Comparison of ENCODE assay signal across 10 mouse cellular contexts in the genomic region with DNA sequence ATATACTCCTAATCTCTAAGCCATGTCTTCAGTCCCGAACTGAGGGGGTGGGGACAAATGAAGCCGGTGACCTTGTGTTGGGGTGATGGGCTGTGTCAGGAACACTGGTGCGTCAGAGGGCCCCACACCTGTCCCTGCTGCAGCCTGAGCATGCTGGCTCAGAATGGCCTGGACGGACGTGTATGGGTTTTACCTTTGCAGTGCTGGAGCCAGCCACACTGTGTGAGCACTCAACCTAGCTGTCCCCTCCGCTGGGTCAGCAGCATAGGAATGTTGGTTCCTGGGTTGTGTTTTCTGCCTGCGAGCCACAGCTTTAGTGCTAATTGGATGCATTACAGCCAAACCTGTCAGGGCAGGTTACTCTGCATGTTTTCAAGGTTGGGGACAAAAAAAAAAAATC. TPM values are rescaled to one million over a fixed set of nuclear protein-coding genes. Genes with fewer than 3 reads are reported as not detected.
DNase-seq lines count a peak whose midpoint lies in the region; ATAC-seq and TF ChIP-seq lines count a peak whose summit lies in the region.
"Had no signal": no experiment of that assay in that cellular context is flagged by ENCODE, and none has a peak within 500 bp of the region (broad histone marks: within the 10 kb centered on the region; RNA-seq: fewer than 3 reads in every experiment).

No protein-coding gene starts in this region.

- H3K9ac ChIP-seq in hindbrain, embryonic 13.5 days, result no peak overlapping the region
- no peak overlapping the region for H3K9ac ChIP-seq in hindbrain, postnatal 0 days (replicated peaks; ENCODE audit: low read length)
- H3K9ac ChIP-seq in kidney, embryonic 14.5 days (ENCODE audit: low read depth, low read length), result no peak overlapping the region
- H3K9ac ChIP-seq in midbrain, embryonic 13.5 days (replicated peaks), result no peak overlapping the region
- no peak overlapping the region for H3K9ac ChIP-seq in midbrain, embryonic 14.5 days (replicated peaks; ENCODE audit: low read length)
- H3K9ac ChIP-seq: embryonic facial prominence, embryonic 13.5 days; heart, embryonic 13.5 days; hindbrain, embryonic 14.5 days had no signal

- no peak overlapping the region for H3K27ac ChIP-seq in hindbrain, embryonic 13.5 days
- H3K27ac ChIP-seq in hindbrain, postnatal 0 days, result no peak overlapping the region
- no peak overlapping the region; the same call in 1 of the 2 replicates for H3K27ac ChIP-seq in kidney, adult 2 months (ENCODE audit: insufficient read depth, low read depth, low read length)
- H3K27ac ChIP-seq in kidney, embryonic 14.5 days (ENCODE audit: low read depth, low read length), result no peak overlapping the region
- H3K27ac ChIP-seq in midbrain, embryonic 13.5 days, result no peak overlapping the region
- H3K27ac ChIP-seq in midbrain, embryonic 14.5 days (replicated peaks; ENCODE audit: low read depth, low read length), result no peak overlapping the region
- H3K27ac ChIP-seq: embryonic facial prominence, embryonic 13.5 days; gastrocnemius, adult 2 months; heart, embryonic 13.5 days; hindbrain, embryonic 14.5 days had no signal

- ATAC-seq in hindbrain, embryonic 13.5 days (ENCODE audit: low FRiP score), result peak; percentile 52; the same call in 1 of the 2 replicates
- ATAC-seq in hindbrain, postnatal 0 days, result no peak
- no peak for ATAC-seq in kidney, embryonic 14.5 days (ENCODE audit: low FRiP score, low TSS enrichment)
- ATAC-seq in midbrain, embryonic 13.5 days, result 0 out of 2 replicates have a peak, but pooled peaks have one; percentile 48
- ATAC-seq in midbrain, embryonic 14.5 days (ENCODE audit: low FRiP score, low TSS enrichment), result no peak

- no peaks in the 10 kb centered on the region for H3K27me3 ChIP-seq in hindbrain, embryonic 13.5 days
- H3K27me3 ChIP-seq in hindbrain, postnatal 0 days (ENCODE audit: insufficient read depth, low read length), result no peaks in the 10 kb centered on the region
- H3K27me3 ChIP-seq in kidney, adult 2 months (replicated peaks; ENCODE audit: control insufficient read depth, insufficient read depth, low read length), result no peaks in the 10 kb centered on the region
- no peaks in the 10 kb centered on the region for H3K27me3 ChIP-seq in kidney, embryonic 14.5 days (ENCODE audit: control insufficient read depth, insufficient read depth, low read length)
- no peaks in the 10 kb centered on the region for H3K27me3 ChIP-seq in midbrain, embryonic 13.5 days
- no peaks in the 10 kb centered on the region for H3K27me3 ChIP-seq in midbrain, embryonic 14.5 days (ENCODE audit: control insufficient read depth, insufficient read depth, low read length)
- H3K27me3 ChIP-seq: embryonic facial prominence, embryonic 13.5 days; heart, embryonic 13.5 days had no signal

- H3K4me1 ChIP-seq in hindbrain, embryonic 13.5 days (replicated peaks), result no peaks in the 10 kb centered on the region
- no peaks in the 10 kb centered on the region for H3K4me1 ChIP-seq in hindbrain, postnatal 0 days (ENCODE audit: insufficient read depth, low read length)
- H3K4me1 ChIP-seq in kidney, adult 2 months (ENCODE audit: control insufficient read depth, insufficient read depth, low read length), result peaks cover 3% of the 10 kb centered on the region; the same call in 1 of the 2 replicates
- no peaks in the 10 kb centered on the region for H3K4me1 ChIP-seq in kidney, embryonic 14.5 days (ENCODE audit: control insufficient read depth, insufficient read depth, low read length)
- H3K4me1 ChIP-seq in midbrain, embryonic 13.5 days (replicated peaks), result no peaks in the 10 kb centered on the region
- no peaks in the 10 kb centered on the region for H3K4me1 ChIP-seq in midbrain, embryonic 14.5 days (ENCODE audit: control insufficient read depth, insufficient read depth, low read length)
- H3K4me1 ChIP-seq: embryonic facial prominence, embryonic 13.5 days; heart, embryonic 13.5 days had no signal

- 81% methylated on average over 7 of the region's 7 CpGs for WGBS in hindbrain, embryonic 13.5 days
- WGBS in hindbrain, postnatal 0 days, result 78% methylated on average over 7 of the region's 7 CpGs
- 58% methylated on average over 7 of the region's 7 CpGs for whole genome bisulfite sequencing in kidney, adult 2 months
- 75% methylated on average over 7 of the region's 7 CpGs for WGBS in kidney, embryonic 14.5 days
- WGBS in midbrain, embryonic 13.5 days, result 81% methylated on average over 7 of the region's 7 CpGs
- 81% methylated on average over 7 of the region's 7 CpGs for WGBS in midbrain, embryonic 14.5 days

- no peak for TF ChIP-seq POLR2A in kidney, adult 2 months (IDR thresholded peaks at IDR 0.05; ENCODE audit: low read depth, low read length)

- no peaks in the 10 kb centered on the region for H3K9me3 ChIP-seq in hindbrain, embryonic 13.5 days
- H3K9me3 ChIP-seq in hindbrain, postnatal 0 days (ENCODE audit: low read length), result no peaks in the 10 kb centered on the region
- H3K9me3 ChIP-seq in kidney, embryonic 14.5 days (ENCODE audit: control insufficient read depth, low read length), result no peaks in the 10 kb centered on the region
- H3K9me3 ChIP-seq in midbrain, embryonic 13.5 days, result no peaks in the 10 kb centered on the region
- H3K9me3 ChIP-seq in midbrain, embryonic 14.5 days (ENCODE audit: control insufficient read depth, low read length), result no peaks in the 10 kb centered on the region
- H3K9me3 ChIP-seq: embryonic facial prominence, embryonic 13.5 days; heart, embryonic 13.5 days had no signal

- no peak overlapping the region for H3K4me3 ChIP-seq in hindbrain, embryonic 13.5 days
- H3K4me3 ChIP-seq in hindbrain, postnatal 0 days (ENCODE audit: low read length), result no peak overlapping the region
- H3K4me3 ChIP-seq in kidney, adult 2 months (ENCODE audit: insufficient read depth, low read depth, low read length), result no peak overlapping the region
- H3K4me3 ChIP-seq in kidney, embryonic 14.5 days (ENCODE audit: low read length), result no peak overlapping the region
- no peak overlapping the region for H3K4me3 ChIP-seq in midbrain, embryonic 13.5 days (replicated peaks)
- no peak overlapping the region for H3K4me3 ChIP-seq in midbrain, embryonic 14.5 days (replicated peaks; ENCODE audit: low read depth, low read length)
- H3K4me3 ChIP-seq: embryonic facial prominence, embryonic 13.5 days; gastrocnemius, adult 2 months; heart, embryonic 13.5 days had no signal

- no peak for TF ChIP-seq CTCF in hindbrain, postnatal 0 days (IDR thresholded peaks at IDR 0.05; ENCODE audit: low read depth)
- no peak for TF ChIP-seq CTCF in kidney, adult 2 months (conservative IDR thresholded peaks at IDR 0.05; ENCODE audit: insufficient read depth, insufficient read length, low read depth, low read length)

- DNase-seq in hindbrain, postnatal 0 days (ENCODE audit: low spot score), result no peak
- peak; percentile 48 for DNase-seq in kidney, adult 2 months
- no peak for DNase-seq in midbrain, embryonic 14.5 days

- peaks cover 24% of the 10 kb centered on the region for H3K36me3 ChIP-seq in hindbrain, embryonic 13.5 days
- peaks cover 14% of the 10 kb centered on the region; the same call in 1 of the 2 replicates for H3K36me3 ChIP-seq in hindbrain, postnatal 0 days (ENCODE audit: insufficient read depth, low read length)
- peaks cover 9% of the 10 kb centered on the region for H3K36me3 ChIP-seq in kidney, adult 2 months (ENCODE audit: control insufficient read depth, insufficient read depth, low read length)
- H3K36me3 ChIP-seq in kidney, embryonic 14.5 days (ENCODE audit: control insufficient read depth, insufficient read depth, low read length), result peaks cover 11% of the 10 kb centered on the region; the same call in 1 of the 2 replicates
- H3K36me3 ChIP-seq in midbrain, embryonic 13.5 days, result peaks cover 21% of the 10 kb centered on the region
- peaks cover 17% of the 10 kb centered on the region for H3K36me3 ChIP-seq in midbrain, embryonic 14.5 days (ENCODE audit: control insufficient read depth, insufficient read depth, low read length)

- H3K4me2 ChIP-seq in hindbrain, embryonic 13.5 days, result no peak overlapping the region
- no peak overlapping the region for H3K4me2 ChIP-seq in hindbrain, postnatal 0 days (ENCODE audit: low read depth, low read length)
- H3K4me2 ChIP-seq in kidney, embryonic 14.5 days (replicated peaks; ENCODE audit: low read depth, low read length), result no peak overlapping the region
- H3K4me2 ChIP-seq in midbrain, embryonic 13.5 days (replicated peaks), result no peak overlapping the region
- no peak overlapping the region for H3K4me2 ChIP-seq in midbrain, embryonic 14.5 days (ENCODE audit: low read length)
- H3K4me2 ChIP-seq: embryonic facial prominence, embryonic 13.5 days; heart, embryonic 13.5 days; hindbrain, embryonic 14.5 days had no signal

RNA-seq across cellular contexts. Expression of a gene that starts 18.6 kb away (rescaled TPM):
- 253 and 266 TPM in 2 replicates for polyA plus RNA-seq in hindbrain, embryonic 13.5 days (2015; fragmentation: Nextera tagmentation; extraction: Ambion mirVana)
- total RNA-seq in hindbrain, postnatal 0 days (2014; rRNA removed), result 105 and 108 TPM in 2 replicates
- 388 and 399 TPM in 2 replicates for polyA plus RNA-seq in hindbrain, postnatal 0 days (2015; fragmentation: Nextera tagmentation; extraction: Ambion mirVana)
- 299 and 319 TPM in 2 replicates for polyA plus RNA-seq in kidney, adult 2 months (2012; rRNA removed)
- 111 and 130 TPM in 2 replicates for polyA plus RNA-seq in kidney, embryonic 14.5 days (2014; fragmentation: Nextera tagmentation; extraction: Ambion mirVana)
- 222 and 228 TPM in 2 replicates for polyA plus RNA-seq in midbrain, embryonic 13.5 days (2015; fragmentation: Nextera tagmentation; extraction: Ambion mirVana)
- 281 and 329 TPM in 2 replicates for polyA plus RNA-seq in midbrain, embryonic 14.5 days (2014; fragmentation: Nextera tagmentation; extraction: Ambion mirVana)

RNA-seq across cellular contexts. Expression of a gene that starts 21.4 kb away (rescaled TPM):
- polyA plus RNA-seq in hindbrain, embryonic 13.5 days (2015; fragmentation: Nextera tagmentation; extraction: Ambion mirVana), result 16.7 and 16.9 TPM in 2 replicates
- total RNA-seq in hindbrain, postnatal 0 days (2014; rRNA removed), result 17.3 and 19.0 TPM in 2 replicates
- polyA plus RNA-seq in hindbrain, postnatal 0 days (2015; fragmentation: Nextera tagmentation; extraction: Ambion mirVana), result 14.0 and 14.4 TPM in 2 replicates
- polyA plus RNA-seq in kidney, adult 2 months (2012; rRNA removed), result 31.1 and 34.6 TPM in 2 replicates
- 10.5 and 22.0 TPM in 2 replicates for polyA plus RNA-seq in kidney, embryonic 14.5 days (2014; fragmentation: Nextera tagmentation; extraction: Ambion mirVana)
- polyA plus RNA-seq in midbrain, embryonic 13.5 days (2015; fragmentation: Nextera tagmentation; extraction: Ambion mirVana), result 16.3 and 17.7 TPM in 2 replicates
- polyA plus RNA-seq in midbrain, embryonic 14.5 days (2014; fragmentation: Nextera tagmentation; extraction: Ambion mirVana), result 21.1 and 22.0 TPM in 2 replicates

RNA-seq across cellular contexts. Expression of a gene that starts 41.1 kb away (rescaled TPM):
- 182 and 186 TPM in 2 replicates for polyA plus RNA-seq in hindbrain, embryonic 13.5 days (2015; fragmentation: Nextera tagmentation; extraction: Ambion mirVana)
- total RNA-seq in hindbrain, postnatal 0 days (2014; rRNA removed), result 58.8 and 72.3 TPM in 2 replicates
- 126 and 145 TPM in 2 replicates for polyA plus RNA-seq in hindbrain, postnatal 0 days (2015; fragmentation: Nextera tagmentation; extraction: Ambion mirVana)
- polyA plus RNA-seq in kidney, adult 2 months (2012; rRNA removed), result 23.8 and 26.7 TPM in 2 replicates
- 81.7 and 83.1 TPM in 2 replicates for polyA plus RNA-seq in kidney, embryonic 14.5 days (2014; fragmentation: Nextera tagmentation; extraction: Ambion mirVana)
- 173 and 176 TPM in 2 replicates for polyA plus RNA-seq in midbrain, embryonic 13.5 days (2015; fragmentation: Nextera tagmentation; extraction: Ambion mirVana)
- polyA plus RNA-seq in midbrain, embryonic 14.5 days (2014; fragmentation: Nextera tagmentation; extraction: Ambion mirVana), result 246 and 254 TPM in 2 replicates

Comparison
In these comparisons a context has a peak if more than half of its experiments do, and no peak if none do; other contexts are left out.
1. ATAC-seq: peak in hindbrain, embryonic 13.5 days (single experiment) and midbrain, embryonic 13.5 days (single experiment); none in hindbrain, postnatal 0 days (single experiment), kidney, embryonic 14.5 days (single experiment) and midbrain, embryonic 14.5 days (single experiment).